Mouse (Mus musculus): ENCODE results near the gene Gabrr2. TPM values are rescaled to one million over a fixed set of nuclear protein-coding genes. Genes with fewer than 3 reads are reported as not detected.

Gabrr2 gene
- total and polyA plus RNA-seq, 2 experiments from 2014 or later: 0.18 to 0.37 TPM

DNA sequence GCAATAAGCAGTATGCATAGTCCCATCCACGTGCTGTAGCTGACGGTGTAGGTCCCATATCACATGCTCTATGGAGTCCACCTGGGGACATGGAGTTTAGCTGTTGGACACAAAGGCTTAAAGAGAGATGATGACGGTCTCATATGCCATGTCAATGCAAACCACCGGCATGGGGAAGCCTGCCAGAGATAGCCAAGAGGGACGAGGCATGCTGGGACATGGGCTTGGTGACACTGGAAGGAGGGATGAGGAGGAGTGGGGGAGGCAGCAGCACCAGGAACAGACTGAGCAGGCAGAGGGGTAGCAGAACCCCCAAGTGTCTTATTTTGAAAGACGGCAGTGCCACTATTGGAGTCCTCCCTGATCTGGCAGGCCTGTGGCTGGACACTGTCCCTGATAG is 5.0 kb downstream of the Gabrr2 start:
- Histone ChIP-seq H3K36me3 (ENCODE audit: insufficient read depth, low read length) (no peaks in the 10 kb centered on the region), H3K9me3 (ENCODE audit: low read length) (no peaks in the 10 kb centered on the region), H3K4me2 (ENCODE audit: low read depth, low read length) (no peak overlapping the region), H3K4me3 (ENCODE audit: low read length) (no peak overlapping the region), H3K9ac (replicated peaks; ENCODE audit: low read length) (no peak overlapping the region), H3K27me3 (ENCODE audit: insufficient read depth, low read length) (no peaks in the 10 kb centered on the region), H3K27ac (no peak overlapping the region), H3K4me1 (ENCODE audit: insufficient read depth, low read length) (no peaks in the 10 kb centered on the region)
- no peak for TF ChIP-seq CTCF (IDR thresholded peaks at IDR 0.05; ENCODE audit: low read depth)
- ATAC-seq: no peak
- no peak for DNase-seq (ENCODE audit: low spot score)
- 80% methylated on average over 6 of the region's 6 CpGs for WGBS

GRCm38 (mm10) chr4:33068894-33069293 is 6.1 kb downstream of the Gabrr2 start:
- Histone ChIP-seq H3K9ac (replicated peaks; ENCODE audit: low read length) (no peak overlapping the region), H3K4me1 (ENCODE audit: insufficient read depth, low read length) (no peaks in the 10 kb centered on the region), H3K27me3 (ENCODE audit: insufficient read depth, low read length) (no peaks in the 10 kb centered on the region), H3K9me3 (ENCODE audit: low read length) (no peaks in the 10 kb centered on the region), H3K4me2 (ENCODE audit: low read depth, low read length) (no peak overlapping the region), H3K27ac (no peak overlapping the region; the same call in 1 of the 2 replicates), H3K36me3 (ENCODE audit: insufficient read depth, low read length) (no peaks in the 10 kb centered on the region), H3K4me3 (ENCODE audit: low read length) (no peak overlapping the region)
- DNase-seq (ENCODE audit: low spot score) (peak; percentile 78), ATAC-seq (peak; percentile 80)
- WGBS: 47% methylated on average over 6 of the region's 6 CpGs
- no peak for TF ChIP-seq CTCF (IDR thresholded peaks at IDR 0.05; ENCODE audit: low read depth)

DNA sequence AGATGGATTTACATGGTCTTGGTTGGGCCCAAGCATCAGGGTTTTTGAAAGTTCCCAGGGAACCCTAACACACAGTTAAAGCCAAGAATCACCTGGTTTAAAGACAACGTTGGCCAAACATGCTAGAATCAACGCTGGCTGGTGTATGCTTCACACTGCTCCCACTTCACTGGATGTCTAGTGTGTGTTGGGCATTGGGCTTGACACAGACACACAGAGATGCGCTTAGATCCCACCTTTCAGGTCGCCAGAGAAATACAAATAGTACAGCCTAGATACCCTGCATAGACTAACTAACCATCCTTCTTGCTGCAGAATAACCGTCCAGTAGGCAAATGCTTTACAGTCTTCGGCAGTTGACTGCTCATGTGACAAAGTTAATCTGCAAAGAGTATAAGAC is 7.5 kb downstream of the Gabrr2 start:
- Histone ChIP-seq H3K4me1 (ENCODE audit: insufficient read depth, low read length) (no peaks in the 10 kb centered on the region), H3K36me3 (ENCODE audit: insufficient read depth, low read length) (no peaks in the 10 kb centered on the region), H3K9me3 (ENCODE audit: low read length) (no peaks in the 10 kb centered on the region), H3K9ac (replicated peaks; ENCODE audit: low read length) (no peak overlapping the region), H3K4me2 (ENCODE audit: low read depth, low read length) (no peak overlapping the region), H3K27me3 (ENCODE audit: insufficient read depth, low read length) (no peaks in the 10 kb centered on the region), H3K4me3 (ENCODE audit: low read length) (no peak overlapping the region), H3K27ac (no peak overlapping the region)
- DNase-seq (ENCODE audit: low spot score) (no peak), ATAC-seq (no peak)
- 92% methylated on average over 6 of the region's 6 CpGs for WGBS
- TF ChIP-seq CTCF (IDR thresholded peaks at IDR 0.05; ENCODE audit: low read depth): no peak

GRCm38 (mm10) chr4:33071337-33071736 is 8.5 kb downstream of the Gabrr2 start:
- Histone ChIP-seq H3K4me1 (ENCODE audit: insufficient read depth, low read length) (no peaks in the 10 kb centered on the region), H3K9me3 (ENCODE audit: low read length) (no peaks in the 10 kb centered on the region), H3K4me2 (ENCODE audit: low read depth, low read length) (no peak overlapping the region), H3K4me3 (ENCODE audit: low read length) (no peak overlapping the region), H3K9ac (replicated peaks; ENCODE audit: low read length) (no peak overlapping the region), H3K27ac (no peak overlapping the region), H3K27me3 (ENCODE audit: insufficient read depth, low read length) (no peaks in the 10 kb centered on the region), H3K36me3 (ENCODE audit: insufficient read depth, low read length) (no peaks in the 10 kb centered on the region)
- WGBS: 93% methylated on average over 6 of the region's 6 CpGs
- ATAC-seq (no peak), DNase-seq (ENCODE audit: low spot score) (no peak)
- TF ChIP-seq CTCF (IDR thresholded peaks at IDR 0.05; ENCODE audit: low read depth): no peak

- Histone ChIP-seq H3K36me3 (ENCODE audit: insufficient read depth, low read length) (no peaks in the 10 kb centered on the region), H3K4me2 (ENCODE audit: low read depth, low read length) (no peak overlapping the region), H3K4me3 (ENCODE audit: low read length) (no peak overlapping the region), H3K4me1 (ENCODE audit: insufficient read depth, low read length) (no peaks in the 10 kb centered on the region), H3K9me3 (ENCODE audit: low read length) (no peaks in the 10 kb centered on the region), H3K27ac (no peak overlapping the region), H3K27me3 (ENCODE audit: insufficient read depth, low read length) (no peaks in the 10 kb centered on the region), H3K9ac (replicated peaks; ENCODE audit: low read length) (no peak overlapping the region)
- ATAC-seq (no peak), DNase-seq (ENCODE audit: low spot score) (peak; percentile 32)
- no peak for TF ChIP-seq CTCF (IDR thresholded peaks at IDR 0.05; ENCODE audit: low read depth)
- 37% methylated on average over 11 of the region's 11 CpGs for WGBS
Measured at GRCm38 (mm10) chr4:33072526-33073161, 9.8 kb downstream of the Gabrr2 start.

GRCm38 (mm10) chr4:33074406-33074805 is 11.6 kb downstream of the Gabrr2 start:
- Histone ChIP-seq H3K27ac (no peak overlapping the region), H3K9me3 (ENCODE audit: low read length) (no peaks in the 10 kb centered on the region), H3K4me3 (ENCODE audit: low read length) (no peak overlapping the region), H3K9ac (replicated peaks; ENCODE audit: low read length) (no peak overlapping the region), H3K36me3 (ENCODE audit: insufficient read depth, low read length) (no peaks in the 10 kb centered on the region), H3K4me2 (ENCODE audit: low read depth, low read length) (no peak overlapping the region), H3K27me3 (ENCODE audit: insufficient read depth, low read length) (no peaks in the 10 kb centered on the region), H3K4me1 (ENCODE audit: insufficient read depth, low read length) (no peaks in the 10 kb centered on the region)
- no peak for TF ChIP-seq CTCF (IDR thresholded peaks at IDR 0.05; ENCODE audit: low read depth)
- ATAC-seq (no peak), DNase-seq (ENCODE audit: low spot score) (no peak)
- WGBS: 89% methylated on average over 4 of the region's 4 CpGs

GRCm38 (mm10) chr4:33074851-33075250 is 12.1 kb downstream of the Gabrr2 start:
- TF ChIP-seq CTCF (IDR thresholded peaks at IDR 0.05; ENCODE audit: low read depth): no peak
- ATAC-seq: no peak
- no peaks in the 10 kb centered on the region for H3K9me3 ChIP-seq (ENCODE audit: low read length)

More at GRCm38 (mm10) chr4:33074851-33075250, 12.1 kb downstream of the Gabrr2 start:
- Histone ChIP-seq H3K27me3 (ENCODE audit: insufficient read depth, low read length) (no peaks in the 10 kb centered on the region), H3K4me3 (ENCODE audit: low read length) (no peak overlapping the region), H3K9ac (replicated peaks; ENCODE audit: low read length) (no peak overlapping the region), H3K4me2 (ENCODE audit: low read depth, low read length) (no peak overlapping the region), H3K27ac (no peak overlapping the region), H3K36me3 (ENCODE audit: insufficient read depth, low read length) (no peaks in the 10 kb centered on the region), H3K4me1 (ENCODE audit: insufficient read depth, low read length) (no peaks in the 10 kb centered on the region)
- no peak for DNase-seq (ENCODE audit: low spot score)
- 73% methylated on average over 5 of the region's 5 CpGs for WGBS

All from hindbrain, postnatal 0 days (tissue).